Mouse (Mus musculus) hindbrain, embryonic 11.5 days (tissue): ENCODE results near the gene Slco2b1. TPM values are rescaled to one million over a fixed set of nuclear protein-coding genes. Genes with fewer than 3 reads are reported as not detected.
A peak's percentile ranks its signal among the peaks of the same experiment; 100 is the strongest.

Experiments
- ATAC-seq: fragments of 200-750 bp; cut with Nextera tagmentation; 2 replicates; pipeline ENCODE4 v1.8.0; 2017; ENCODE audit warnings: mild to moderate bottlenecking, moderate TSS enrichment, moderate library complexity; ENCODE audit not compliant: low FRiP score
- DNase-seq: peaks from one replicate; pipeline ENCODE4 v3.0.0-alpha.2; 2015; ENCODE audit warnings: low spot score
- H3K27ac ChIP-seq: fragments of 300-500 bp; sonication (generic); 2 replicates; pipeline ENCODE4 v1.5.1; 2014; ENCODE audit warnings: mild to moderate bottlenecking, low read depth, low read length
- H3K27me3 ChIP-seq: fragments of 300-500 bp; sonication (generic); 2 replicates; pipeline ENCODE4 v1.6.1; 2014; ENCODE audit warnings: mild to moderate bottlenecking, low read length, moderate library complexity, mixed read lengths; ENCODE audit not compliant: control insufficient read depth, insufficient read depth
- H3K36me3 ChIP-seq: fragments of 300-500 bp; sonication (generic); 2 replicates; pipeline ENCODE4 v1.6.1; 2014; ENCODE audit warnings: mild to moderate bottlenecking, low read length, moderate library complexity, mixed read lengths; ENCODE audit not compliant: control insufficient read depth, insufficient read depth
- H3K4me1 ChIP-seq: fragments of 300-500 bp; sonication (generic); replicated peaks from 2 replicates; pipeline ENCODE4 v1.6.1; 2014; ENCODE audit warnings: low read length, mixed read lengths; ENCODE audit not compliant: control insufficient read depth, insufficient read depth
- H3K4me2 ChIP-seq: fragments of 300-500 bp; sonication (generic); replicated peaks from 2 replicates; pipeline ENCODE4 v1.6.1; 2014; ENCODE audit warnings: mild to moderate bottlenecking, low read depth, low read length
- H3K4me3 ChIP-seq: fragments of 300-500 bp; sonication (generic); 2 replicates; pipeline ENCODE4 v1.5.1; 2014; ENCODE audit warnings: low read depth, low read length
- H3K9ac ChIP-seq: fragments of 300-500 bp; sonication (generic); 2 replicates; pipeline ENCODE4 v1.6.1; 2014; ENCODE audit warnings: low read depth, low read length
- H3K9me3 ChIP-seq: fragments of 300-500 bp; sonication (generic); 2 replicates; pipeline ENCODE4 v1.6.1; 2016; ENCODE audit warnings: low read length; ENCODE audit not compliant: control insufficient read depth
- WGBS: fragments of 180-500 bp; shearing (Covaris S2); extraction: QIAGEN DNeasy Blood & Tissue Kit; methylation state at CpG from one replicate; pipeline ENCODE4 v1.1.7; 2014; 5-methylcytosine and 5-hydroxymethylcytosine counted together
- polyA plus RNA-seq: library from polyadenylated mRNA; unstranded; fragments of >200 nt; fragmentation: Nextera tagmentation; extraction: Ambion mirVana; gene quantifications from 2 replicates; pipeline ENCODE4 v1.2.1, GENCODE M21; 2014

Slco2b1 gene
- polyA plus RNA-seq, 1 experiment from 2014 or later = 2.4 TPM

- no peak for DNase-seq
- no peak for ATAC-seq
- H3K4me1 ChIP-seq = no peaks in the 10 kb centered on the region
- H3K9ac ChIP-seq = no peak overlapping the region
- no peaks in the 10 kb centered on the region for H3K36me3 ChIP-seq
- H3K27me3 ChIP-seq = no peaks in the 10 kb centered on the region
- WGBS = 68% methylated on average over 5 of the region's 5 CpGs
- no peak overlapping the region for H3K4me2 ChIP-seq
- no peaks in the 10 kb centered on the region for H3K9me3 ChIP-seq
- no peak overlapping the region for H3K4me3 ChIP-seq
- no peak overlapping the region for H3K27ac ChIP-seq
These were observed 2.4 kb downstream of the Slco2b1 start for GRCm38 (mm10) chr7:99708750-99709149.

- Histone ChIP-seq H3K4me3 (no peak overlapping the region), H3K27ac (no peak overlapping the region), H3K9me3 (no peaks in the 10 kb centered on the region), H3K27me3 (no peaks in the 10 kb centered on the region), H3K9ac (no peak overlapping the region), H3K4me1 (no peaks in the 10 kb centered on the region), H3K4me2 (no peak overlapping the region), H3K36me3 (no peaks in the 10 kb centered on the region)
- ATAC-seq = no peak
- 60% methylated on average over 8 of the region's 8 CpGs for WGBS
- DNase-seq = no peak
These were observed 2.8 kb downstream of the Slco2b1 start for GRCm38 (mm10) chr7:99708301-99708721.

- ATAC-seq = no peak
- H3K4me2 ChIP-seq = no peak overlapping the region
- H3K9me3 ChIP-seq = no peaks in the 10 kb centered on the region
- 86% methylated on average over 6 of the region's 6 CpGs for WGBS
- no peaks in the 10 kb centered on the region for H3K27me3 ChIP-seq
- no peak overlapping the region for H3K9ac ChIP-seq
- H3K4me1 ChIP-seq = no peaks in the 10 kb centered on the region
- H3K4me3 ChIP-seq = no peak overlapping the region
- H3K27ac ChIP-seq = no peak overlapping the region
- H3K36me3 ChIP-seq = no peaks in the 10 kb centered on the region
- DNase-seq = no peak
These were observed 3.5 kb downstream of the Slco2b1 start for GRCm38 (mm10) chr7:99707671-99708070.

GRCm38 (mm10) chr7:99707038-99707595 is 4.0 kb downstream of the Slco2b1 start:
- no peak overlapping the region for H3K27ac ChIP-seq

GRCm38 (mm10) chr7:99706341-99707037 is 4.7 kb downstream of the Slco2b1 start:
- no peak overlapping the region for H3K4me2 ChIP-seq
- DNase-seq (no peak), ATAC-seq (no peak)
- H3K9me3 ChIP-seq = no peaks in the 10 kb centered on the region
- no peaks in the 10 kb centered on the region for H3K27me3 ChIP-seq
- WGBS = 66% methylated on average over 4 of the region's 4 CpGs
- H3K9ac ChIP-seq = no peak overlapping the region
- 0 out of 2 replicates have a peak, but pooled peaks cover 2% of the 10 kb centered on the region for H3K4me1 ChIP-seq
- 0 out of 2 replicates have a peak overlapping the region, but pooled peaks have one; percentile 17 for H3K27ac ChIP-seq
- H3K36me3 ChIP-seq = no peaks in the 10 kb centered on the region
- H3K4me3 ChIP-seq = no peak overlapping the region

More at GRCm38 (mm10) chr7:99707038-99707595, 4.0 kb downstream of the Slco2b1 start:
- DNase-seq (no peak), ATAC-seq (no peak)
- Histone ChIP-seq H3K4me1 (0 out of 2 replicates have a peak, but pooled peaks cover 2% of the 10 kb centered on the region), H3K4me3 (no peak overlapping the region), H3K27me3 (no peaks in the 10 kb centered on the region), H3K9me3 (no peaks in the 10 kb centered on the region), H3K9ac (no peak overlapping the region), H3K36me3 (no peaks in the 10 kb centered on the region), H3K4me2 (no peak overlapping the region)
- WGBS = 62% methylated on average over 4 of the region's 4 CpGs

GRCm38 (mm10) chr7:99704736-99705519 is 6.2 kb downstream of the Slco2b1 start:
- no peak overlapping the region for H3K4me2 ChIP-seq
- WGBS = 83% methylated on average over 3 of the region's 3 CpGs

GRCm38 (mm10) chr7:99702201-99702600 is 8.9 kb downstream of the Slco2b1 start:
- no peak for DNase-seq
- H3K4me1 ChIP-seq = 0 out of 2 replicates have a peak, but pooled peaks cover 2% of the 10 kb centered on the region
- ATAC-seq = no peak
- no peak overlapping the region for H3K27ac ChIP-seq
- no peak overlapping the region for H3K4me3 ChIP-seq
- no peaks in the 10 kb centered on the region for H3K9me3 ChIP-seq
- no peak overlapping the region for H3K9ac ChIP-seq
- H3K4me2 ChIP-seq = no peak overlapping the region
- WGBS = 30% methylated on average over 6 of the region's 6 CpGs
- no peaks in the 10 kb centered on the region for H3K36me3 ChIP-seq
- no peaks in the 10 kb centered on the region for H3K27me3 ChIP-seq

More at GRCm38 (mm10) chr7:99704736-99705519, 6.2 kb downstream of the Slco2b1 start:
- no peaks in the 10 kb centered on the region for H3K27me3 ChIP-seq
- H3K36me3 ChIP-seq = no peaks in the 10 kb centered on the region
- DNase-seq (no peak), ATAC-seq (no peak)
- no peaks in the 10 kb centered on the region for H3K9me3 ChIP-seq
- no peak overlapping the region for H3K4me3 ChIP-seq
- 0 out of 2 replicates have a peak, but pooled peaks cover 2% of the 10 kb centered on the region for H3K4me1 ChIP-seq
- no peak overlapping the region for H3K27ac ChIP-seq
- H3K9ac ChIP-seq = no peak overlapping the region

DNA sequence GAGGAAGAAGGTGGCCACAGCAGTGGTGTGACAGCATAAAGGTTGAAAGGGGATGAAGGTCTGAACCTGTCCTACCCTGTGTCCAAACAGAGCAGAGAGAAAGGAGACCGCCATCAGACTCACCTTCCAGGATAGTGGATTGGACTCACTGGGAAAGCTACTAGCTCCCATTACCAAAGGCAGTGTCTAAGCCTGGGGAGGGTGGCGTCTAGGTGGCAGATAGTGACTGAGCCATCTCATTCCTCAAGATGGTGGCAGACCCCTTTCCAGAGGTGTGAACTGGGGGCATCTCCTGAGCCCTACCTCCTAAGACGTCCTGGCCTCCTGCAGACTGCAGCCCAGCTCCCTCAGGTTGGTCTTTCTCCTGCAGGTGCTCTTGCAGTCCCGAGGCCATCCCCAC is 10.5 kb downstream of the Slco2b1 start:
- Histone ChIP-seq H3K27me3 (no peaks in the 10 kb centered on the region), H3K4me3 (no peak overlapping the region), H3K36me3 (no peaks in the 10 kb centered on the region), H3K4me2 (no peak overlapping the region), H3K27ac (no peak overlapping the region), H3K9ac (no peak overlapping the region), H3K4me1 (0 out of 2 replicates have a peak, but pooled peaks cover 2% of the 10 kb centered on the region), H3K9me3 (no peaks in the 10 kb centered on the region)
- ATAC-seq = no peak
- DNase-seq = no peak
- 84% methylated on average over 4 of the region's 4 CpGs for WGBS
